Mouse (Mus musculus) midbrain, embryonic 14.5 days (tissue): Measurements from ENCODE around the gene Gatad2b. TPM values are rescaled to one million over a fixed set of nuclear protein-coding genes. Genes with fewer than 3 reads are reported as not detected.
A peak's percentile ranks its signal among the peaks of the same experiment; 100 is the strongest.
"Not testable (repeated sequence)": the region's sequence is repeated elsewhere in the genome, so short reads cannot be mapped to it uniquely, and the experiment has no call there.

Source experiments
- ATAC-seq: fragments of 200-750 bp; cut with Nextera tagmentation; 2 replicates; pipeline ENCODE4 v1.8.0; 2017; ENCODE audit warnings: moderate number of reproducible peaks, moderate library complexity; ENCODE audit not compliant: low FRiP score, low TSS enrichment
- DNase-seq: peaks from one replicate; pipeline ENCODE4 v3.0.0-alpha.2; 2015
- H3K27ac ChIP-seq: fragments of 300-500 bp; sonication (generic); replicated peaks from 2 replicates; pipeline ENCODE4 v1.5.1; 2014; ENCODE audit warnings: mild to moderate bottlenecking, low read depth, low read length, moderate library complexity
- H3K27me3 ChIP-seq: fragments of 300-500 bp; sonication (generic); 2 replicates; pipeline ENCODE4 v1.6.1; 2014; ENCODE audit warnings: low read length, control low read depth, mixed read lengths; ENCODE audit not compliant: control insufficient read depth, insufficient read depth
- H3K36me3 ChIP-seq: fragments of 300-500 bp; sonication (generic); 2 replicates; pipeline ENCODE4 v1.6.1; 2014; ENCODE audit warnings: low read length, control low read depth; ENCODE audit not compliant: control insufficient read depth, insufficient read depth
- H3K4me1 ChIP-seq: fragments of 300-500 bp; sonication (generic); 2 replicates; pipeline ENCODE4 v1.6.1; 2014; ENCODE audit warnings: mild to moderate bottlenecking, antibody characterized with exemption, low read length, control low read depth; ENCODE audit not compliant: control insufficient read depth, insufficient read depth
- H3K4me2 ChIP-seq: fragments of 300-500 bp; sonication (generic); 2 replicates; pipeline ENCODE4 v1.6.1; 2014; ENCODE audit warnings: mild to moderate bottlenecking, low read length, moderate library complexity
- H3K4me3 ChIP-seq: fragments of 300-500 bp; sonication (generic); replicated peaks from 2 replicates; pipeline ENCODE4 v1.5.1; 2014; ENCODE audit warnings: low read depth, low read length
- H3K9ac ChIP-seq: fragments of 300-500 bp; sonication (generic); replicated peaks from 2 replicates; pipeline ENCODE4 v1.6.1; 2014; ENCODE audit warnings: mild to moderate bottlenecking, low read length, moderate library complexity
- H3K9me3 ChIP-seq: fragments of 300-500 bp; sonication (generic); 2 replicates; pipeline ENCODE4 v1.6.1; 2016; ENCODE audit warnings: low read length, control low read depth, mixed read lengths; ENCODE audit not compliant: control insufficient read depth
- WGBS: fragments of 180-500 bp; shearing (Covaris S2); extraction: QIAGEN DNeasy Blood & Tissue Kit; methylation state at CpG from one replicate; pipeline ENCODE4 v1.1.7; 2014; 5-methylcytosine and 5-hydroxymethylcytosine counted together
- polyA plus RNA-seq: library from polyadenylated mRNA; unstranded; fragments of >200 nt; fragmentation: Nextera tagmentation; extraction: Ambion mirVana; gene quantifications from 2 replicates; pipeline ENCODE4 v1.2.1, GENCODE M21; 2014

The Gatad2b gene
- 16.0 and 22.9 TPM in 2 replicates for polyA plus RNA-seq

GRCm38 (mm10) chr3:90292345-90293275, at the start of gene Gatad2b:
Gene Gatad2b (plus strand): TSS chr3:90293178.
- Histone ChIP-seq H3K27me3 (no peaks in the 10 kb centered on the region), H3K27ac (peak within 1 kb of the TSS; percentile 97), H3K9me3 (no peaks in the 10 kb centered on the region), H3K9ac (peak within 1 kb of the TSS; percentile 87), H3K4me3 (peak within 1 kb of the TSS; percentile 91), H3K4me2 (peak within 1 kb of the TSS; percentile 77), H3K4me1 (peaks cover 19% of the 10 kb centered on the region), H3K36me3 (no peaks in the 10 kb centered on the region)
- ATAC-seq = peak; percentile 98
- DNase-seq = peak; percentile 99
- under 1% methylated on average over 43 of the region's 47 CpGs for WGBS

GRCm38 (mm10) chr3:90245406-90245805, 47.6 kb upstream of the Gatad2b start:
- ATAC-seq = no peak
- H3K4me3 ChIP-seq = no peak overlapping the region

GRCm38 (mm10) chr3:90247630-90247959, 45.4 kb upstream of the Gatad2b start:
- peaks cover 10% of the 10 kb centered on the region; the same call in 1 of the 2 replicates for H3K36me3 ChIP-seq
- no peak for ATAC-seq
- H3K4me3 ChIP-seq = peak overlapping the region; percentile 63

More at GRCm38 (mm10) chr3:90245406-90245805, 47.6 kb upstream of the Gatad2b start:
- 76% methylated on average over 2 of the region's 2 CpGs for WGBS
- H3K9ac ChIP-seq = no peak overlapping the region
- no peak for DNase-seq
- no peaks in the 10 kb centered on the region for H3K9me3 ChIP-seq
- H3K27me3 ChIP-seq = no peaks in the 10 kb centered on the region
- H3K36me3 ChIP-seq = no peaks in the 10 kb centered on the region
- H3K4me1 ChIP-seq = peaks cover 21% of the 10 kb centered on the region
- no peak overlapping the region for H3K27ac ChIP-seq
- no peak overlapping the region for H3K4me2 ChIP-seq

DNA sequence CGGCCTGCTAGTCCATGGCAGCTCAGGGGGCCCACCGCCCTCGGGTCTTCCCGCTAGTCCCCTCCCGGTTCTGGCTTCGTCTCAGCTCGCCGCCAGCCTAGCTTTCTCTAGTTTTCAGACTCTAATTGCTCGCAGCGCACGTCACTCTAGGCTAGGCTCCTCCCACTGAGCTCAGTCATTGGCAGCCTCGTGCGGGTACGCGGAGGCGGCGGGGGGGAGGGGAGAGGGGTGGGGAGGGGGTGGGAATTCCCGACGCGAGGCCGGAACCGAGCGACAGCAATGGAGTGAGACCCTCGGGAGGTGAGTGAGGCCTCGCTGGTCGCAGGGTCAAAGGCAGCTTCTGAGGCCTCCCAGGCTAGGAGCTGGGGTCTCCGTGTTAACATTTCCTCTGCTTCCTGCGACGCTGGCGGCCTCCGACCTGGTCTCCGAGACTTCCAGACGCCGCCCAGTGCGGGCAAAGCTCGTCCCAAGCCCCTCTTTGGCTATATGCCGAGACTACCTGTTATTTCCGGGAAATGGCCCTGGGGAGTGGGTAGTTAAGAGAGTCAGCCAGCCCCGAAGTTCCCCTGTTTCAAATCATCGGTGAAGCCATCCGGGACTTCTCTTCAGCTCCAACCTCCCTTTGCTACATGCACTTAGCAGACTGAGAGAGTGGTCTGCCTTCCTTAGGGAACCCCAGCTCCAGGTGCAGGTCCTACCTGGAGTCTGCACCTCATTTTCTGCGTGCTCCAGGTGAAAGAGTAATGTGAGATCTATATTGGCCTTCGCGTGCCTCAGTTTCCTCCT, 44.8 kb upstream of the Gatad2b start, which contains the start of gene Slc39a1:
Gene Slc39a1, plus strand, starts transcription at position 213 of the 786 bp plus-strand sequence.
- peak within 1 kb of the TSS; percentile 75 for H3K9ac ChIP-seq
- WGBS = under 1% methylated on average over 44 of the region's 44 CpGs
- peak; percentile 98 for DNase-seq
- H3K27me3 ChIP-seq = no peaks in the 10 kb centered on the region
- H3K4me2 ChIP-seq = peak within 1 kb of the TSS; percentile 83
- peak within 1 kb of the TSS; percentile 63 for H3K4me3 ChIP-seq
- peaks cover 15% of the 10 kb centered on the region for H3K4me1 ChIP-seq
- ATAC-seq = peak; percentile 94
- peaks cover 10% of the 10 kb centered on the region; the same call in 1 of the 2 replicates for H3K36me3 ChIP-seq
- H3K9me3 ChIP-seq = no peaks in the 10 kb centered on the region
- peak within 1 kb of the TSS; percentile 80 for H3K27ac ChIP-seq

More at GRCm38 (mm10) chr3:90247630-90247959, 45.4 kb upstream of the Gatad2b start:
- peak overlapping the region; percentile 75; the same call in 1 of the 2 replicates for H3K9ac ChIP-seq
- H3K9me3 ChIP-seq = no peaks in the 10 kb centered on the region
- peak overlapping the region; percentile 68 for H3K27ac ChIP-seq
- no peak for DNase-seq
- peak overlapping the region; percentile 83 for H3K4me2 ChIP-seq
- H3K27me3 ChIP-seq = no peaks in the 10 kb centered on the region
- under 1% methylated on average over 3 of the region's 3 CpGs for WGBS
- H3K4me1 ChIP-seq = peaks cover 20% of the 10 kb centered on the region

DNA sequence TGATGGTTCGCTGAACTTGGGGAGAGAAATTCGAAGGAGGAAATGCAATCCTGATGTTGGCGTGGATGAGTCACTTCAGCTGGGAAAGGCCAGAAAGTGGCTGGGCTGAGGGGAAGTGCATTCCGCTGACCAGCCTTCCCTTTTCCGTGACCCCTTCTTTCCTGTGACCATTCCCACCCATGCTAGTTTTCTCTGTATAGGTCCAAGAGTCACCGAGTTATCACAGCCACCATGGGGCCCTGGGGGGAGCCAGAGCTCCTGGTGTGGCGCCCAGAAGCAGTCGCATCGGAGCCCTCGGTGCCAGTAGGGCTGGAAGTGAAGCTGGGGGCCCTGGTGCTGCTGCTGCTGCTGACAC, 44.3 kb upstream of the Gatad2b start:
- Histone ChIP-seq H3K27me3 (no peaks in the 10 kb centered on the region), H3K4me2 (peak overlapping the region; percentile 83), H3K4me3 (peak overlapping the region; percentile 63), H3K9me3 (no peaks in the 10 kb centered on the region), H3K9ac (peak overlapping the region; percentile 75), H3K27ac (peak overlapping the region; percentile 80), H3K4me1 (peaks cover 10% of the 10 kb centered on the region), H3K36me3 (peaks cover 10% of the 10 kb centered on the region; the same call in 1 of the 2 replicates)
- DNase-seq = no peak
- 5% methylated on average over 10 of the region's 10 CpGs for WGBS
- ATAC-seq = no peak

GRCm38 (mm10) chr3:90250791-90251190, 42.2 kb upstream of the Gatad2b start:
- H3K9me3 ChIP-seq = no peaks in the 10 kb centered on the region
- no peak for DNase-seq
- no peak overlapping the region for H3K4me2 ChIP-seq
- H3K9ac ChIP-seq = no peak overlapping the region
- peaks cover 16% of the 10 kb centered on the region for H3K4me1 ChIP-seq
- 92% methylated on average over 6 of the region's 6 CpGs for WGBS
- H3K27ac ChIP-seq = no peak overlapping the region
- no peaks in the 10 kb centered on the region for H3K27me3 ChIP-seq
- peaks cover 10% of the 10 kb centered on the region; the same call in 1 of the 2 replicates for H3K36me3 ChIP-seq
- no peak overlapping the region for H3K4me3 ChIP-seq
- ATAC-seq = no peak

DNA sequence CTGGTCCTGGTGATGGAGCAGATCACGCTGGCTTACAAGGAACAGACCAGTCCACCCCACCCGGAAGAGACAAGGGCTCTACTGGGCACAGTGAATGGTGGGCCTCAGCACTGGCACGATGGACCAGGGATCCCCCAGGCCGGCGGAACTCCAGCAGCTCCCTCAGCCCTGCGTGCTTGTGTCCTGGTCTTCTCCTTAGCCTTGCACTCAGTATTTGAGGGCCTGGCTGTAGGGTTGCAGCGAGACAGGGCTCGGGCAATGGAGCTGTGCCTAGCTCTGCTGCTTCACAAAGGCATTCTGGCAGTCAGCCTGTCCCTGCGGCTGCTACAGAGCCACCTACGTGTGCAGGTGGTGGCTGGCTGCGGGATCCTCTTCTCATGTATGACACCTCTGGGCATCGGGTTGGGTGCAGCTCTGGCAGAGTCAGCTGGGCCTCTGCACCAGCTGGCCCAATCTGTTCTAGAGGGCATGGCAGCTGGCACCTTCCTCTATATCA, 41.2 kb upstream of the Gatad2b start:
- Histone ChIP-seq H3K4me1 (peaks cover 16% of the 10 kb centered on the region), H3K36me3 (peaks cover 11% of the 10 kb centered on the region)
- not testable (repeated sequence) for H3K27me3 ChIP-seq, H3K27ac ChIP-seq, DNase-seq, ATAC-seq, H3K4me2 ChIP-seq, H3K9ac ChIP-seq, H3K9me3 ChIP-seq, H3K4me3 ChIP-seq
- 90% methylated on average over 10 of the region's 12 CpGs for WGBS

DNA sequence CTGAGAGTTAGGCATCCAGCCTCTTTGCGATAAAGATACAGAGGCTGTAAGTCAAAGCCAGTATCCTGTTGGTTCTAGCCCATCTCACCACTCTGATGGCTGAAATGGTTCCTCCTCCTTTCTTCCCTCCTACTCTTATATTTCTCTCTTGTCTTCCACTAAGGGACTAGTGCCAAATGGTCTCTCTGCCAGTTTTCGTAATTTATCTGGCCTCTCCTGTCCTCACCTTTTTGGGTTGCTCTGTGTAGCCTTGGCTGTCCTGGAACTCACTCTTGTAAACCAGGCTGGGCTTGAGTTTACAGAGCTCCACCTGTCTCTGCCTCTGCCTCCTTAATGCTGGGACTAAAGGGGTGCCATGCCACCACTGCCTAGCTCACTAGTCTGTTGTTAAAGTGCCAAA, 40.3 kb upstream of the Gatad2b start:
- H3K9ac ChIP-seq, H3K4me3 ChIP-seq, H3K9me3 ChIP-seq, H3K4me2 ChIP-seq, ATAC-seq, H3K27me3 ChIP-seq, DNase-seq, H3K27ac ChIP-seq: not testable (repeated sequence)
- Histone ChIP-seq H3K36me3 (peaks cover 19% of the 10 kb centered on the region), H3K4me1 (peaks cover 16% of the 10 kb centered on the region)
- 95% methylated on average over 2 of the region's 2 CpGs for WGBS
